Mouse (Mus musculus) hindbrain, embryonic 15.5 days (tissue): ENCODE measurements around the gene Trim41. TPM values are rescaled to one million over a fixed set of nuclear protein-coding genes. Genes with fewer than 3 reads are reported as not detected.
"Not testable (repeated sequence)": the region's sequence is repeated elsewhere in the genome, so short reads cannot be mapped to it uniquely, and the experiment has no call there.

Source experiments
- ATAC-seq: fragments of 200-750 bp; cut with Nextera tagmentation; 2 replicates; pipeline ENCODE4 v1.8.0; 2017; ENCODE audit warnings: low read depth, moderate number of reproducible peaks, moderate TSS enrichment; ENCODE audit not compliant: low FRiP score
- H3K27ac ChIP-seq: fragments of 300-500 bp; sonication (generic); replicated peaks from 2 replicates; pipeline ENCODE4 v1.5.1; 2015; ENCODE audit warnings: mild to moderate bottlenecking, inconsistent platforms
- H3K27me3 ChIP-seq: fragments of 300-500 bp; sonication (generic); 2 replicates; pipeline ENCODE4 v1.6.1; 2015; ENCODE audit warnings: control low read depth, inconsistent platforms
- H3K36me3 ChIP-seq: fragments of 300-500 bp; sonication (generic); 2 replicates; pipeline ENCODE4 v1.6.1; 2015; ENCODE audit warnings: control low read depth, inconsistent platforms
- H3K4me1 ChIP-seq: fragments of 300-500 bp; sonication (generic); replicated peaks from 2 replicates; pipeline ENCODE4 v1.6.1; 2015; ENCODE audit warnings: control low read depth, inconsistent platforms
- H3K4me2 ChIP-seq: fragments of 300-500 bp; sonication (generic); 2 replicates; pipeline ENCODE4 v1.6.1; 2015; ENCODE audit warnings: moderate library complexity, mild to moderate bottlenecking, inconsistent platforms
- H3K4me3 ChIP-seq: fragments of 300-500 bp; sonication (generic); 2 replicates; pipeline ENCODE4 v1.5.1; 2015; ENCODE audit warnings: mild to moderate bottlenecking, inconsistent platforms
- H3K9ac ChIP-seq: fragments of 300-500 bp; sonication (generic); 2 replicates; pipeline ENCODE4 v1.6.1; 2015; ENCODE audit warnings: inconsistent platforms
- H3K9me3 ChIP-seq: fragments of 300-500 bp; sonication (generic); 2 replicates; pipeline ENCODE4 v1.6.1; 2016; ENCODE audit warnings: control low read depth, inconsistent platforms
- WGBS: fragments of 180-500 bp; shearing (Covaris S2); methylation state at CpG from one replicate; pipeline ENCODE4 v1.1.7; 2015; 5-methylcytosine and 5-hydroxymethylcytosine counted together
- polyA plus RNA-seq: library from polyadenylated mRNA; unstranded; fragments of >200 nt; fragmentation: Nextera tagmentation; extraction: Ambion mirVana; gene quantifications from 2 replicates; pipeline ENCODE4 v1.2.1, GENCODE M21; 2015

Gene Trim41
- polyA plus RNA-seq, 1 experiment from 2014 or later, result 6.8 TPM

DNA sequence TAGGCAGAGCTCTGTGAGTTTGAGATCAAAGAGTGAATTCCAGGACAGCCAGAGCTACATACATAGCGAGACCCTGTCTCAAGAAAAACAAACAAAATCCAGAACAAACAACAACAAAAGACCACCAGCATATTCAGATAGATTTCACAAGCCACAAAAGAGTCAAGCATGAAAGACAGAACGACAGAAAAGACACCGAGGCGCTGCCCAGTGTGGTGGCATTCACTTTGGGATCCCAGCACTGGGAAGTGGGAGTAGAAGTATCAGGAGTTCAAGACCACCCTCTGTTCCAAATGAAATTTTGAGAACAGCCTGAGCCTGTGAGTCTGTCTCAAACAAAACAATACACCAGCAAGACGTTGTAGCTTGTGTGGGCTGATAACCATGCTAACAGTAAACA is 29.7 kb upstream of the Trim41 start:
- H3K27ac ChIP-seq, result no peak overlapping the region
- H3K27me3 ChIP-seq, result 0 out of 2 replicates have a peak, but pooled peaks cover 2% of the 10 kb centered on the region
- H3K9ac ChIP-seq, result no peak overlapping the region
- no peaks in the 10 kb centered on the region for H3K36me3 ChIP-seq
- H3K4me1 ChIP-seq, result no peaks in the 10 kb centered on the region
- no peak for ATAC-seq
- no peaks in the 10 kb centered on the region for H3K9me3 ChIP-seq
- no peak overlapping the region for H3K4me3 ChIP-seq
- 61% methylated on average over 5 of the region's 5 CpGs for WGBS
- no peak overlapping the region for H3K4me2 ChIP-seq

DNA sequence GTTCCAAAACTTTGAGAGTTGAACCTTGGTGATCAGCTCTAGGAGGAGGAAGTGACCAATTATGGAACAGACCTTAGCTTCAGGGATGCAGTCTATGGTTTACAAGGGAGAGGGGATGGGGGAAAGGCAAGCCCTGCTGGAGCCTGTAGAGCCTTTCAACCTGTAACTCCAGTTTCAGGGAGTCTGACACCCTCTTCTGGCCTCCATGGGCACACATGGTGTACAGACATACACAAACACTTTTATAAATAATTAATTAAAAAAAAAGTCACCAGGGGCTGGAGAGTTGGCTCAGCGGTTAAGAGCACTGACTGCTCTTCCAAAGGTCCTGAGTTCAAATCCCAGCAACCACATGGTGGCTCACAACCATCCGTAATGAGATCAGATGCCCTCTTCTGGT is 29.2 kb upstream of the Trim41 start:
- not testable (repeated sequence) for H3K27ac ChIP-seq, H3K9me3 ChIP-seq, H3K4me2 ChIP-seq, H3K9ac ChIP-seq, H3K36me3 ChIP-seq, H3K27me3 ChIP-seq, ATAC-seq, H3K4me3 ChIP-seq, H3K4me1 ChIP-seq
- WGBS, result 77% methylated on average over 2 of the region's 2 CpGs

DNA sequence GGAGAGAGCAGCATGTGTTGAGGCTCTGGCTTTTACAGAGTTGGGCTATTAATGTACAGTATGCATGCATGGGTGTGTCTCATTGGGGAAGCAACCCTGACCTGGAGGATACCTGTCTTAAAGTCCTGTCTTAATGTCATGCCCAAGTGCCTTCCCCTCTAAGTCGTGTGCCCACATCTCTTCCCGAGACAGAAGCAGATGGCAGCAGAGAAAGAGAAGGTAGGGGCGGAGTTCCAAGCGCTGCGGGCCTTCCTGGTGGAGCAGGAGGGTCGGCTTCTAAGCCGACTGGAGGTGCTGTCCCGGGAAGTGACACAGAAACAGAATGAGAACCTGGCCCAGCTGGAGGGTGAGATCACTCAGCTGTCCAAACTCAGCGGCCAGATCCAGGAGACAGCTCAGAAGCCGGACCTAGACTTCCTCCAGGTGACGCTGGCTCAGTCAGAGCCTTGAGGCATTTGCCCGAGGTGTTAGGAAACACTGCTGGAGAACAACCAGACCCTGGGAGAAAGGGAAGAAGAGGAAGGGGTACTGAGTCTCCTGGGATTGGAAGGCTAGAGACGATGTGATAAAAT is 28.2 kb upstream of the Trim41 start:
- Histone ChIP-seq H3K9ac (no peak overlapping the region), H3K36me3 (no peaks in the 10 kb centered on the region), H3K4me3 (no peak overlapping the region), H3K27me3 (0 out of 2 replicates have a peak, but pooled peaks cover 2% of the 10 kb centered on the region), H3K9me3 (no peaks in the 10 kb centered on the region), H3K27ac (no peak overlapping the region), H3K4me1 (no peaks in the 10 kb centered on the region), H3K4me2 (no peak overlapping the region)
- WGBS, result 49% methylated on average over 13 of the region's 13 CpGs
- ATAC-seq, result no peak

DNA sequence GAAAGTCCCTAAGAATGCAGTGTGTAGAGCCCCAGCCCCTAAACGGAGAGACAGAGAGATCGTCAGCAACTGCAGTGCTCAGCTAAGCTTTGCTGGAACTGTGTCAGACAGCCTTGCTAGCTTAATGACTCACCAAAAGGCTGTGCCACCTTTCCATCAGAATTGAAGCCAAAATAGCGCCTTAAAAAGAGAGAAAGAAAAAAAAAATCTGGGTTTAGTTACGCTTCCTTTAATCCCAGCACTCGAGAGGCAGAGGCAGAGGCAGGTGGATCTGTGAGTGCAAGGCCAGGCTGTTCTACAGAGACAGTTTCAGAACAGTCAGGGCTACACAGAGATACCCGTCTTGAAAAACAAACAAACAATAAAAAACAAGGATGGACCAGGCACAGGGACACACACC is 27.2 kb upstream of the Trim41 start:
- Histone ChIP-seq H3K27ac (no peak overlapping the region), H3K4me1 (0 out of 2 replicates have a peak, but pooled peaks cover under 1% of the 10 kb centered on the region), H3K4me2 (no peak overlapping the region), H3K9ac (no peak overlapping the region), H3K36me3 (no peaks in the 10 kb centered on the region), H3K9me3 (no peaks in the 10 kb centered on the region), H3K4me3 (no peak overlapping the region), H3K27me3 (0 out of 2 replicates have a peak, but pooled peaks cover 2% of the 10 kb centered on the region)
- WGBS, result 71% methylated on average over 6 of the region's 6 CpGs
- no peak for ATAC-seq

DNA sequence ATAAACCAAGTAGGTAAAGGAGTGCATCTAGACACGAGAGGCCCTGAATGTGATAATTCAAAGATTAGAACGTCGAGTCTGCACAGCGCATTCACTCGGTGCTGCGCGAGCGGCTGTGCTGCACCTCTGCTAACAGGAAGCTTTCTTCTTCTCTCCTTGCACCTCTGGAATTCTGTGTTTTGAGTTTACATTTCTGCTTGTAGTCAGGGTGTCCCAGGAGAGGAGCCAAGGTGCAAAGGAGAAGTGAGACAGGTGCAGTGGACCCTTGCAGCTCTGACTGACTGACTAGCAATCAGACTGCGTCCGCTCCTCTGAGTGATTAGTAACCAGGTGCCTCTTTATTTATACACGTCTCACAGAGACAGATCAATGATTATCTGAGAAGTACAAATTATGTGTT is 26.0 kb upstream of the Trim41 start:
- no peak overlapping the region for H3K9ac ChIP-seq
- no peak overlapping the region for H3K4me2 ChIP-seq
- H3K27me3 ChIP-seq, result 0 out of 2 replicates have a peak, but pooled peaks cover 2% of the 10 kb centered on the region
- H3K4me1 ChIP-seq, result peaks cover 10% of the 10 kb centered on the region
- no peak overlapping the region for H3K27ac ChIP-seq
- no peaks in the 10 kb centered on the region for H3K36me3 ChIP-seq
- H3K4me3 ChIP-seq, result no peak overlapping the region
- 86% methylated on average over 11 of the region's 11 CpGs for WGBS
- H3K9me3 ChIP-seq, result no peaks in the 10 kb centered on the region
- ATAC-seq, result no peak

DNA sequence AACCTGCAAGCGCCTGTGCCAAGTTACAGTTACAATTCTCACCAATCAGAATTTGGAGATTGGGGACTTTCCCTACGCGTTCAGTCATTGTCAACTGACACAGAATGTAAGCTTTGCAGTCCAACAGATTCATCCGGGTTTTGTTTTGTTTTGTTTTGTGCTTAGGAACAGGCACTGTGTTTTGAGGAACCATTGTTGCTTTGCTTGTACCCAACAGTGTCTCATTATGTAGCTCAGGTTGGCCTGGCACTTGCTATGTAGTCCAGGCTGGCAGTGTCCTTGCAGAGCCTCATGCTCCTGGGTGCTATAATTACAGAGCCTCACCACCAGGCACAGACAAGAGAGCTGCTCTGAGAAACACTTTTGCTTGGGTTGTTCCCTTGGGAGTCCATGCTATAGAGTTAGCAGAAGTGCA is 25.2 kb upstream of the Trim41 start:
- Histone ChIP-seq H3K4me3 (no peak overlapping the region), H3K9me3 (no peaks in the 10 kb centered on the region), H3K4me1 (peaks cover 13% of the 10 kb centered on the region), H3K27ac (no peak overlapping the region), H3K4me2 (no peak overlapping the region), H3K9ac (no peak overlapping the region), H3K27me3 (0 out of 2 replicates have a peak, but pooled peaks cover 2% of the 10 kb centered on the region), H3K36me3 (no peaks in the 10 kb centered on the region)
- WGBS, result 85% methylated on average over 4 of the region's 4 CpGs
- no peak for ATAC-seq

DNA sequence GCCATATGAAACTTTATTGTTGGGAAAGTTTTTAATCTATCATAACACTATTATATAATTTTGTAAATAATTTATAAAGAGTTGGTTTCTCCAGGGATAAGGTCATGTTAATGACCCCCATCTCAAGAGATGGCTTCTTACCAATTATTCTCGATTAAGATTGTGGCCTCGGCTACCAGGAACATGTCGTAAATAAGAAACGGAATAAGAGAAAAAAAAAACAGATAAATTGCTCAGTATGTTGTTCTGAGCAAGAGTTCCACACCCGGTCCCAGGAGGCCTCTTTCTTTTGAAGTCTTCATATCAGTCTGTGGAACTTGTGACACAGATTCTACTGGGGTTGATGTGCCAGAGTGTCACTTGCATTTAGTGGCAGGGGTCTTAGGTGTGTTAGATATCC is 24.1 kb upstream of the Trim41 start:
- H3K9me3 ChIP-seq, result no peaks in the 10 kb centered on the region
- WGBS, result 91% methylated on average over 5 of the region's 5 CpGs
- H3K27me3 ChIP-seq, result 0 out of 2 replicates have a peak, but pooled peaks cover 2% of the 10 kb centered on the region
- no peaks in the 10 kb centered on the region for H3K36me3 ChIP-seq
- no peak overlapping the region for H3K4me2 ChIP-seq
- H3K4me3 ChIP-seq, result no peak overlapping the region
- peaks cover 19% of the 10 kb centered on the region for H3K4me1 ChIP-seq
- H3K9ac ChIP-seq, result no peak overlapping the region
- ATAC-seq, result no peak
- H3K27ac ChIP-seq, result no peak overlapping the region

DNA sequence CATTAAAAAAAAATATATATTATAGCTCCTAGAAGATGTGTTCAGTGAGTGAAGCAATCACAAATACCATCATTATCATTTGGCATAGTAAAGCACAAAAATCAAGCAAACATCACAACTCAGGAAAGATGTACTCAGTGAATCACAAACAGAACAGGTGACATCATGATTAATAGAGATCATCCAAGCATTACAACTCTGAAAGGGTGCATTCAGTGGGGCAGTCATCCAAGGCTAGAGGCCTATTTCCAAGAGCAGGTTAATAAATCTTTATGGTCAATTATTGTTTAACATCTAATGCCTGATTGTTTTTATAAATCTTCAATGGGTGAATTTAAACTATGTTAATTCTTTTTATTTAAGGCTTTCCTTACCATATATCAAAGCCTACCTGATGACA is 23.7 kb upstream of the Trim41 start:
- Histone ChIP-seq H3K9me3 (no peaks in the 10 kb centered on the region), H3K4me2 (no peak overlapping the region), H3K4me1 (peaks cover 19% of the 10 kb centered on the region), H3K27me3 (0 out of 2 replicates have a peak, but pooled peaks cover 2% of the 10 kb centered on the region), H3K4me3 (no peak overlapping the region), H3K9ac (no peak overlapping the region), H3K36me3 (no peaks in the 10 kb centered on the region), H3K27ac (no peak overlapping the region)
- no peak for ATAC-seq

DNA sequence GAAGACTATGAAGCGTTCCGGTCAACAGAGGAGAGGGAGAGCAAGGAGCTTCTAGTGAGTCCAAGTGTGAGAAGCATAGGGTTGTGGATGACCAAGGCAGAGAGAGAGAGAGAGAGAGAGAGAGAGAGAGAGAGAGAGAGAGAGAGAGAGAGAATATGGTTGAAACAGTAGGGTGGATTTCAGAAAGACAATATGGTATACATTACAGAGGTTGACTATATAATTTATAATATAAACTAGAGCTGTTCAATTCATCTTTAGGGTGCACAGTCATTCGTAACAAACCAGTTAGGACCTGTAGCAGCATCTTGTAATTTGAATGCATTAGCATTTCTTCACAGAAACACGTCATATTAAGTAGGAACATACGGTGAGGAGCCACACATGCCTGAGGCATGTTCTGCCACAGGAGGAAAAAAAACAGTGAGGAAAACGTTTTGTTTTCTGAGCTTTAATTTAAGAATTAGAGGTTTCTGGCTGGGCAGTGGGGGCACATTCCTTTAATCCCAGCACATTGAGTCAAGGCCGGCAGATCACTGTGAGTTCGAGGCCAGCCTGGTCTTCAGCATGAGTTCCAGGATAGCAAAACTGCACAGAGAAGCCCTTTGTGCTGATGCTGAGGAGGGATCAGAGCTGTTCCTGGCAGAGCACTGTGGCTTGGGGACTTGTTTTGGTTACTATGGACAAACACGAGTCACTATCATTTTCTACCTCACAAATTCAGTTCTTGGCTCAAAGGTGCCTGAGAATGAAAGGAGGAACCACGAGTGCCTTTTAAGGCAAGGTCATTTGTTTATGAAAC is 21.9 kb upstream of the Trim41 start:
- Histone ChIP-seq H3K36me3 (no peaks in the 10 kb centered on the region), H3K9ac (no peak overlapping the region), H3K4me3 (peak overlapping the region; percentile 72), H3K4me2 (peak overlapping the region; percentile 64), H3K9me3 (no peaks in the 10 kb centered on the region), H3K27ac (no peak overlapping the region), H3K4me1 (peaks cover 24% of the 10 kb centered on the region), H3K27me3 (0 out of 2 replicates have a peak, but pooled peaks cover 2% of the 10 kb centered on the region)
- no peak for ATAC-seq
- WGBS, result 75% methylated on average over 10 of the region's 10 CpGs

DNA sequence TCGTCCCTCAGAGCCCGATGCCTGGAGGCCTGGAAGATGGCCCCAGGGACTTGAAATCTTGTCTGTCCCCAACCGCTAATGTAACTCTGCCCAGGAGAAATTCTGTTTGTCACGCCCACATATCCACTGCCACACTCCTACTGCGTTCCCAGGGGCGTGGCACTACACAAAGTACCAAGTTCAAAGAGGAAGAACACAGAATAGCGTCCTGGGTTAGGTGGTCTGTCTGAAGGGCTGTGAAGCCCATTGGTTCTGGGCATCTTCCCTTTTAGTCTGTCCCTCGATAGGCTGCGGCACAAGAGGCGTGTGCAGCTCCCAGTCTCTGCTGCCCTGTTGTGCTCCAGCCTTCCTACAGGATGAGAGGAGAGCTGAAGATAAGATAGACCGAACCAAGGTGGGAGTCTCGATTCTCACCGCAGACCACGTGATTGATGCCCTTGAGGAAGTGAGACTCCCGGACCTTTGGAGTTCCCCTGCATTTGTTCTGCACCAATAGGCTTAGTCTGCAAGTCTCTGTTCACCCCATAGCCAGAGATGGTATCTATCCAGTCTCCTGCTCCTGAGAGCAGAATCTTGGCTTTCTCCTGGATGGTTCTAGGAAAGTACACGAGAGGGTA is 21.1 kb upstream of the Trim41 start:
- Histone ChIP-seq H3K36me3 (no peaks in the 10 kb centered on the region), H3K4me2 (peak overlapping the region; percentile 64), H3K27me3 (no peaks in the 10 kb centered on the region), H3K27ac (peak overlapping the region; percentile 72), H3K4me3 (peak overlapping the region; percentile 72), H3K9ac (peak overlapping the region; percentile 64), H3K4me1 (peaks cover 24% of the 10 kb centered on the region), H3K9me3 (no peaks in the 10 kb centered on the region)
- WGBS, result 2% methylated on average over 16 of the region's 16 CpGs
- ATAC-seq, result no peak; the same call in 1 of the 2 replicates

DNA sequence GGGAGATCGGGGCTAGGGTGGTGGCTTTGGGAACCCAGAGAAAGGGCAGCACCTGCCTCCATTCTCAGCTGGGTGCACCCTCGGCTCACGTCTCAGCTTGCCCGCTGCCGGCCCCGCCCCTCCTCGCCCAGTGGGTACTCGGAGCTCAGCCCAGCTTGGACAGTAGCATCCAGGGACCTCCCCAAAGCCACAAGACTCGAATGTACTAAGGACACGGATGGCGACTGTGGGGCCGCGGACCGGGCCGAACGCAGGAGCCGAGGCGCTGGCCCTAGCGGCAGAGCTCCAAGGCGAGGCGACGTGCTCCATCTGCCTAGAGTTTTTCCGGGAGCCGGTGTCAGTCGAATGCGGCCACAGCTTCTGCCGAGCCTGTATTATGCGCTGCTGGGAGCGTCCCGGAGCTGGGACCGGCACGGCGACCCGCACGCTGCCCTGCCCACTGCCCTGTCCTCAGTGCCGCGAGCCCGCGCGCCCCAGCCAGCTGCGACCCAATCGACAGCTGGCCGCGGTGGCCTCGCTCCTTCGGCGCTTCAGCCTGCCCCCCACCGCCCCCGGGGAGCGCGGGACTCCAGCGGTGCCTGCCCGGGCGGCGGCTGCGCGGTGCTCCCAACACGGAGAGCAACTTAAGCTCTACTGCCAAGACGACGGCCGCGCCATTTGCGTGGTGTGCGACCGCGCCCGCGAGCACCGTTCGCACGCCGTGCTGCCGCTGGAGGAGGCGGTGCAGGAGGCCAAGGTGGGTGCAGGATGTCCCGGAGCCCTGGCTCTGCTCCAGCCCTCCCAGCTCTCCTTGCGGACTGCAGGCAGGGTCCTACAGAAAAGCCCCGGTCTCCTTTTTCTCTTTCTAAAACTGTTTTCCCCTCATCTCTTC is 20.4 kb upstream of the Trim41 start:
- WGBS, result under 1% methylated on average over 74 of the region's 77 CpGs
- H3K27ac ChIP-seq, result peak overlapping the region; percentile 72
- H3K9me3 ChIP-seq, result no peaks in the 10 kb centered on the region
- peak overlapping the region; percentile 64 for H3K4me2 ChIP-seq
- no peaks in the 10 kb centered on the region for H3K36me3 ChIP-seq
- peak; percentile 40 for ATAC-seq
- H3K9ac ChIP-seq, result peak overlapping the region; percentile 64
- H3K4me3 ChIP-seq, result peak overlapping the region; percentile 72
- peaks cover 27% of the 10 kb centered on the region for H3K4me1 ChIP-seq
- no peaks in the 10 kb centered on the region for H3K27me3 ChIP-seq
